In the genomic region with DNA sequence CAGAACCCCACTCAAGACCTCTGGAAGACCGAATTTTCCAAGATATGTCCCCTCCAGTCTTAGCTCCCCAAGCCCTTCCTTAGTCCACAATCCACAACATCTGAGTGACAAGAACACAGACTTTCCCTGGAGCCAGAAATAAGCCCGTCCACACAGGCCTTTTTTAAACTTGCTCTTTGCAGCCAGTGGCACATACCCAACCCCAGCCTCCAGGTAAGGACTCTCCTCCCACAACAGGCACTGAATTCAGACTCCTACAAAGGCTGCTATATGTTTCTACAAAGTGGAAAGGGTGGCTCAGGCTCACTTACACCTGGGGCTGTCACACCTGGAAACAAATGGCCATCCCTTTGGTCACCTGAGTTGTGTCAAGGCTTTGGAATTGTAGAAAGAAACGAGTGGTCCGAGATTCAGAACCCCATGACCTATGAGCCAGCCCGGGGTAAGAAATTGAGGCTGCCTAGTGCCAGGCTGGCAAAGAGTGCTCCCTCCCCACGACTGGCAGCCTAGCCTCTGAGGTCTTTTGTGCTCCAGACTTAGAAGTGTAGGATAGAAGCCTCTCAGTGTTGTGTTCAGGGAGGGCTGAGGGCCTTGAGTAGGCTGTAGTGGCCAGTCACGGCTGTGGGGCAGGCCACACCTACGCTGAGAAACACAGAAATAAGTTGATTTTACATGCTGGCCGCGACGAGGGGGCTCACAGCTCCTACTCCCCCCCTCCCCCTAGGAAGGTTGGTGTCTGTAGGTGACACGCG, we compare ENCODE assay signal across 9 mouse cellular contexts. TPM values are rescaled to one million over a fixed set of nuclear protein-coding genes. Genes with fewer than 3 reads are reported as not detected.
DNase-seq lines count a peak whose midpoint lies in the region; ATAC-seq and TF ChIP-seq lines count a peak whose summit lies in the region.
"Had no signal": no experiment of that assay in that cellular context is flagged by ENCODE, and none has a peak within 500 bp of the region (broad histone marks: within the 10 kb centered on the region; RNA-seq: fewer than 3 reads in every experiment).

No protein-coding gene starts in this region.

- intact Hi-C loops in gastrocnemius, adult 2 months (cut with DNase I), result loop anchor here (10.0 kb wide), 1 partner anchor 319 kb away; a partner anchor contains a TSS

- peak overlapping the region; percentile 93 for H3K9ac ChIP-seq in forebrain, embryonic 12.5 days
- peak overlapping the region; percentile 86 for H3K9ac ChIP-seq in limb, embryonic 14.5 days (ENCODE audit: low read depth, low read length, severe bottlenecking)

- H3K27ac ChIP-seq in gastrocnemius, adult 2 months, result peak overlapping the region; percentile 94
- peak overlapping the region; percentile 89 for H3K27ac ChIP-seq in forebrain, embryonic 12.5 days
- peak overlapping the region; percentile 71 for H3K27ac ChIP-seq in limb, embryonic 14.5 days (replicated peaks; ENCODE audit: low read depth, low read length)
- peak overlapping the region; percentile 2 for H3K27ac ChIP-seq in olfactory bulb, adult 2 months (ENCODE audit: insufficient read depth, low read depth, low read length)

- peak overlapping the region; percentile 78 for H3K4me2 ChIP-seq in forebrain, embryonic 12.5 days
- peak overlapping the region; percentile 77 for H3K4me2 ChIP-seq in limb, embryonic 14.5 days (replicated peaks; ENCODE audit: low read depth, low read length, severe bottlenecking)

- H3K4me3 ChIP-seq in gastrocnemius, adult 2 months, result peak overlapping the region; percentile 95
- peak overlapping the region; percentile 72 for H3K4me3 ChIP-seq in C2C12 (ENCODE audit: insufficient read depth, poor library complexity, severe bottlenecking)
- H3K4me3 ChIP-seq in forebrain, embryonic 12.5 days (replicated peaks), result peak overlapping the region; percentile 86
- H3K4me3 ChIP-seq in limb, embryonic 14.5 days (replicated peaks; ENCODE audit: low read length), result peak overlapping the region; percentile 83
- peak overlapping the region; percentile 61 for H3K4me3 ChIP-seq in olfactory bulb, adult 2 months (ENCODE audit: insufficient read depth, low read depth, low read length)

- 0 out of 2 replicates have a peak, but pooled peaks have one; percentile 7 for ATAC-seq in forebrain, embryonic 12.5 days (ENCODE audit: low FRiP score)
- no peak for ATAC-seq in limb, embryonic 14.5 days (ENCODE audit: low FRiP score, low read depth)

- H3ac ChIP-seq in C2C12 (ENCODE audit: control insufficient read depth, insufficient read length, low read depth), result peak overlapping the region; percentile 90

- no peaks in the 10 kb centered on the region for H3K27me3 ChIP-seq in C2C12 (ENCODE audit: control insufficient read depth, insufficient read depth, insufficient read length)
- no peaks in the 10 kb centered on the region for H3K27me3 ChIP-seq in forebrain, embryonic 12.5 days
- H3K27me3 ChIP-seq in limb, embryonic 14.5 days (ENCODE audit: control insufficient read depth, insufficient read depth, low read length), result no peaks in the 10 kb centered on the region

- TF ChIP-seq CTCF in gastrocnemius, adult 2 months (IDR thresholded peaks at IDR 0.05), result no peak
- TF ChIP-seq CTCF in C2C12 (IDR thresholded peaks at IDR 0.05; ENCODE audit: control insufficient read depth, insufficient read depth, insufficient read length), result no peak
- TF ChIP-seq CTCF in olfactory bulb, adult 2 months (IDR thresholded peaks at IDR 0.05; ENCODE audit: insufficient read depth, low read depth, low read length), result no peak

- H3K36me3 ChIP-seq in C2C12 (ENCODE audit: control insufficient read depth, insufficient read depth), result peaks cover 15% of the 10 kb centered on the region
- H3K36me3 ChIP-seq in forebrain, embryonic 12.5 days (replicated peaks), result peaks cover 17% of the 10 kb centered on the region
- peaks cover 15% of the 10 kb centered on the region for H3K36me3 ChIP-seq in limb, embryonic 14.5 days (ENCODE audit: control insufficient read depth, insufficient read depth, low read length)

- DNase-seq in gastrocnemius, adult 2 months, result no peak
- no peak for DNase-seq in gastrocnemius, postnatal 25 days
- DNase-seq in limb, embryonic 14.5 days (ENCODE audit: low spot score), result no peak
- no peak for DNase-seq in spleen, postnatal 36 days (ENCODE audit: low spot score in 2 of 2)
- DNase-seq in frontal cortex, postnatal 10 days (ENCODE audit: low spot score in 2 of 2), result no peak

- no peaks in the 10 kb centered on the region for H3K9me3 ChIP-seq in forebrain, embryonic 12.5 days
- no peaks in the 10 kb centered on the region for H3K9me3 ChIP-seq in limb, embryonic 14.5 days (ENCODE audit: control insufficient read depth, low read length)

- H3K79me2 ChIP-seq in C2C12 (ENCODE audit: control insufficient read depth, insufficient read depth), result peaks cover 65% of the 10 kb centered on the region

- 20% methylated on average over 13 of the region's 13 CpGs for WGBS in forebrain, embryonic 12.5 days
- WGBS in limb, embryonic 14.5 days, result 20% methylated on average over 13 of the region's 13 CpGs
- WGBS in olfactory bulb, adult 2 months, result 4% methylated on average over 13 of the region's 13 CpGs

- TF ChIP-seq POLR2A in limb, embryonic 14.5 days (IDR thresholded peaks at IDR 0.05; ENCODE audit: borderline replicate concordance, extremely low read depth, insufficient read depth, insufficient read length), result no peak
- no peak for TF ChIP-seq POLR2A in olfactory bulb, adult 2 months (IDR thresholded peaks at IDR 0.05; ENCODE audit: insufficient read depth, low read depth, low read length)

- H3K79me3 ChIP-seq in C2C12 (ENCODE audit: low read depth), result peaks cover 42% of the 10 kb centered on the region

- peaks cover 43% of the 10 kb centered on the region for H3K4me1 ChIP-seq in forebrain, embryonic 12.5 days
- peaks cover 23% of the 10 kb centered on the region for H3K4me1 ChIP-seq in limb, embryonic 14.5 days (ENCODE audit: control insufficient read depth, insufficient read depth, low read length)
- H3K4me1 ChIP-seq in olfactory bulb, adult 2 months (ENCODE audit: control insufficient read depth, insufficient read depth, low read length), result peaks cover 42% of the 10 kb centered on the region

TF ChIP-seq in C2C12, 6 proteins besides CTCF, POLR2A, EP300 and RAD21:
- TF ChIP-seq FOSL1 (IDR thresholded peaks at IDR 0.05; ENCODE audit: insufficient read depth, low read length, poor library complexity, severe bottlenecking), result no peak
- TF ChIP-seq MYOD1 (IDR thresholded peaks at IDR 0.05; ENCODE audit: control insufficient read depth, insufficient read length, low read depth), result no peak
- no peak for TF ChIP-seq USF1 (IDR thresholded peaks at IDR 0.05; ENCODE audit: low read depth)
- TF ChIP-seq MYOG (IDR thresholded peaks at IDR 0.05; ENCODE audit: control insufficient read depth, extremely low read depth, insufficient read length), result no peak
- no peak for TF ChIP-seq CEBPB (IDR thresholded peaks at IDR 0.05; ENCODE audit: low read depth)
- no peak for TF ChIP-seq MAX (IDR thresholded peaks at IDR 0.05)
TF ChIP-seq in C2C12: peak in this region for 0.

RNA-seq across cellular contexts. Expression of a gene that starts 0.8 kb away (rescaled TPM):
- total RNA-seq in gastrocnemius, adult 2 months (2021), result 10 to 100 TPM; 21.6 to 28.7 TPM
- 10 to 100 TPM; 21.6 to 26.6 TPM for total RNA-seq in gastrocnemius, postnatal 25 days (2021)
- 37.4 TPM for polyA plus RNA-seq in C2C12 (2012; fragmentation: generic; extraction: Trizol)
- polyA plus RNA-seq in forebrain, embryonic 12.5 days (2016; fragmentation: Nextera tagmentation; extraction: Ambion mirVana), result 15.7 and 16.9 TPM in 2 replicates
- polyA plus RNA-seq in limb, embryonic 14.5 days (2012; rRNA removed), result 68.2 and 103 TPM in 2 replicates
- polyA plus RNA-seq in limb, embryonic 14.5 days (2014; fragmentation: Nextera tagmentation; extraction: Ambion mirVana), result 23.1 and 25.3 TPM in 2 replicates
- not detected in 2 replicates for polyA plus RNA-seq in olfactory bulb, adult 2 months (2012; ENCODE audit: insufficient read depth, insufficient read length, low replicate concordance, missing spikeins)

RNA-seq across cellular contexts. Expression of a gene that starts 14.4 kb away (rescaled TPM):
- total RNA-seq in gastrocnemius, adult 2 months (2021), result 10 to 100 TPM in 1 of 2 experiments, 1 to 10 TPM in 1; 9.7 to 12.0 TPM
- total RNA-seq in gastrocnemius, postnatal 25 days (2021), result 1 to 10 TPM; 9.6 to 10.0 TPM
- polyA plus RNA-seq in C2C12 (2012; fragmentation: generic; extraction: Trizol), result 79.2 TPM
- polyA plus RNA-seq in forebrain, embryonic 12.5 days (2016; fragmentation: Nextera tagmentation; extraction: Ambion mirVana), result 111 and 118 TPM in 2 replicates
- 108 and 117 TPM in 2 replicates for polyA plus RNA-seq in limb, embryonic 14.5 days (2012; rRNA removed)
- polyA plus RNA-seq in limb, embryonic 14.5 days (2014; fragmentation: Nextera tagmentation; extraction: Ambion mirVana), result 83.6 and 87.2 TPM in 2 replicates
- polyA plus RNA-seq in olfactory bulb, adult 2 months (2012; ENCODE audit: insufficient read depth, insufficient read length, low replicate concordance, missing spikeins), result not detected in 2 replicates

RNA-seq across cellular contexts. Expression of a gene that starts 14.4 kb away (rescaled TPM):
- total RNA-seq in gastrocnemius, adult 2 months (2021), result 10 to 100 TPM; 17.9 to 28.5 TPM
- total RNA-seq in gastrocnemius, postnatal 25 days (2021), result 10 to 100 TPM; 21.6 to 24.7 TPM
- polyA plus RNA-seq in C2C12 (2012; fragmentation: generic; extraction: Trizol), result 422 TPM
- polyA plus RNA-seq in forebrain, embryonic 12.5 days (2016; fragmentation: Nextera tagmentation; extraction: Ambion mirVana), result 983 and 1,008 TPM in 2 replicates
- 164 and 276 TPM in 2 replicates for polyA plus RNA-seq in limb, embryonic 14.5 days (2012; rRNA removed)
- 524 and 542 TPM in 2 replicates for polyA plus RNA-seq in limb, embryonic 14.5 days (2014; fragmentation: Nextera tagmentation; extraction: Ambion mirVana)
- polyA plus RNA-seq in olfactory bulb, adult 2 months (2012; ENCODE audit: insufficient read depth, insufficient read length, low replicate concordance, missing spikeins), result not detected in 2 replicates

RNA-seq across cellular contexts. Expression of a gene that starts 16.4 kb away (rescaled TPM):
- total RNA-seq in gastrocnemius, adult 2 months (2021), result not detected
- total RNA-seq in gastrocnemius, postnatal 25 days (2021), result not detected
- 0.04 TPM for polyA plus RNA-seq in C2C12 (2012; fragmentation: generic; extraction: Trizol)
- polyA plus RNA-seq in forebrain, embryonic 12.5 days (2016; fragmentation: Nextera tagmentation; extraction: Ambion mirVana), result not detected in 2 replicates
- polyA plus RNA-seq in limb, embryonic 14.5 days (2012; rRNA removed), result not detected in 2 replicates
- polyA plus RNA-seq in limb, embryonic 14.5 days (2014; fragmentation: Nextera tagmentation; extraction: Ambion mirVana), result not detected in 2 replicates
- polyA plus RNA-seq in olfactory bulb, adult 2 months (2012; ENCODE audit: insufficient read depth, insufficient read length, low replicate concordance, missing spikeins), result not detected in 2 replicates
- total RNA-seq: layer of hippocampus, postnatal 10 days had no signal

RNA-seq across cellular contexts. Expression of a gene that starts 24.0 kb away (rescaled TPM):
- not detected for total RNA-seq in gastrocnemius, adult 2 months (2021)
- total RNA-seq in gastrocnemius, postnatal 25 days (2021), result not detected
- polyA plus RNA-seq in C2C12 (2012; fragmentation: generic; extraction: Trizol), result 0.46 TPM
- 3.4 TPM in 1 of 2 replicates, not detected in the other for polyA plus RNA-seq in forebrain, embryonic 12.5 days (2016; fragmentation: Nextera tagmentation; extraction: Ambion mirVana)
- polyA plus RNA-seq in limb, embryonic 14.5 days (2012; rRNA removed), result 0.53 TPM in 1 of 2 replicates, not detected in the other
- 3.4 TPM in 1 of 2 replicates, not detected in the other for polyA plus RNA-seq in limb, embryonic 14.5 days (2014; fragmentation: Nextera tagmentation; extraction: Ambion mirVana)
- polyA plus RNA-seq in olfactory bulb, adult 2 months (2012; ENCODE audit: insufficient read depth, insufficient read length, low replicate concordance, missing spikeins), result not detected in 2 replicates
- total RNA-seq: layer of hippocampus, postnatal 10 days had no signal

Comparison
In these comparisons a context has a peak if more than half of its experiments do, and no peak if none do; other contexts are left out.
1. H3K27ac ChIP-seq: peak in every context shown above with its lines; median percentile 94 in gastrocnemius, adult 2 months; 89 in forebrain, embryonic 12.5 days; 71 in limb, embryonic 14.5 days; 2 in olfactory bulb, adult 2 months.
2. RNA of a gene that starts 0.8 kb away (polyA plus RNA-seq): 23.1 to 103 TPM in limb, embryonic 14.5 days, 37.4 TPM in C2C12 (single experiment) and 15.7 to 16.9 TPM in forebrain, embryonic 12.5 days; not detected in olfactory bulb, adult 2 months; every median in the first group is over 10 times any median in the second.
3. RNA of a gene that starts 14.4 kb away (polyA plus RNA-seq): 983 to 1,008 TPM in forebrain, embryonic 12.5 days, 164 to 542 TPM in limb, embryonic 14.5 days and 422 TPM in C2C12 (single experiment); not detected in olfactory bulb, adult 2 months; every median in the first group is over 100 times any median in the second.
4. Peak in every context shown above with its lines, with median percentiles within 50 percentile points of each other: H3K4me3 ChIP-seq.